Mouse (Mus musculus) MEL (cell line): ENCODE measurements around the gene Ddah1. TPM values are rescaled to one million over a fixed set of nuclear protein-coding genes. Genes with fewer than 3 reads are reported as not detected.

Experiments
- DNase-seq: peaks from one replicate; pipeline ENCODE4 v3.0.0; 2011; ENCODE audit warnings: low read depth, low spot score
- H3K27ac ChIP-seq: 2 replicates; pipeline ENCODE4 v1.5.1; 2012; ENCODE audit warnings: low read depth, mild to moderate bottlenecking, control low read depth, low read length, moderate library complexity; ENCODE audit not compliant: control insufficient read depth
- H3K27me3 ChIP-seq, 2 experiments: fragments of 150-350 bp in 1 of 2; sonication (generic) in 1 of 2; 2 replicates each; pipeline ENCODE4 v1.6.1; 2012; ENCODE audit warnings: low read length in 2 of 2, mild to moderate bottlenecking in 2 of 2, improper control_type of control experiment in 1 of 2, moderate library complexity in 1 of 2; ENCODE audit not compliant: insufficient read depth in 2 of 2, control insufficient read depth in 1 of 2
- H3K36me3 ChIP-seq, 2 experiments: 2 replicates each; pipeline ENCODE4 v1.6.1; 2012 to 2014; ENCODE audit warnings: low read length in 2 of 2, improper control_type of control experiment in 1 of 2, inconsistent platforms in 1 of 2, mild to moderate bottlenecking in 1 of 2; ENCODE audit not compliant: insufficient read depth in 2 of 2, control insufficient read depth in 1 of 2
- H3K4me1 ChIP-seq, 2 experiments: fragments of 150-350 bp in 1 of 2; sonication (generic) in 1 of 2; 2 replicates each; pipeline ENCODE4 v1.6.1; 2012; ENCODE audit warnings: low read length in 2 of 2, improper control_type of control experiment in 1 of 2, mild to moderate bottlenecking in 1 of 2; ENCODE audit not compliant: insufficient read depth in 2 of 2, control insufficient read depth in 1 of 2
- H3K4me3 ChIP-seq, 2 experiments: fragments of 150-350 bp in 1 of 2; sonication (generic) in 1 of 2; 2 replicates each; pipeline ENCODE4 v1.5.1; 2012; ENCODE audit warnings: low read depth in 2 of 2, low read length in 2 of 2, mild to moderate bottlenecking in 2 of 2, moderate library complexity in 2 of 2, control low read depth in 1 of 2, improper control_type of control experiment in 1 of 2; ENCODE audit not compliant: control insufficient read depth in 1 of 2, insufficient read depth in 1 of 2
- H3K79me2 ChIP-seq: 2 replicates; pipeline ENCODE4 v1.6.1; 2012; ENCODE audit warnings: mild to moderate bottlenecking, low read length, moderate library complexity; ENCODE audit not compliant: control insufficient read depth, poor library complexity, insufficient read depth
- H3K9ac ChIP-seq: 2 replicates; pipeline ENCODE4 v1.6.1; 2012; ENCODE audit warnings: low read depth, mild to moderate bottlenecking, control low read depth, low read length, moderate library complexity; ENCODE audit not compliant: control insufficient read depth, poor library complexity, severe bottlenecking
- H3K9me3 ChIP-seq: fragments of 150-350 bp; sonication (generic); replicated peaks from 2 replicates; pipeline ENCODE4 v1.6.1; 2012; ENCODE audit warnings: mild to moderate bottlenecking, low read length, improper control_type of control experiment, moderate library complexity; ENCODE audit not compliant: insufficient read depth
- BHLHE40 ChIP-seq: IDR thresholded peaks from 2 replicates; pipeline ENCODE4 v1.6.1; 2012; ENCODE audit warnings: low read depth, mild to moderate bottlenecking, inconsistent platforms, low read length, improper control_type of control experiment, borderline replicate concordance
- EP300 ChIP-seq, 2 experiments: IDR thresholded peaks; 2 replicates each; pipeline ENCODE4 v1.6.1; 2011; ENCODE audit warnings: improper control_type of control experiment in 2 of 2, low read length in 2 of 2, low read depth in 1 of 2, mild to moderate bottlenecking in 1 of 2
- GABPA ChIP-seq: IDR thresholded peaks from 2 replicates; pipeline ENCODE4 v1.6.1; 2012; ENCODE audit warnings: low read depth, mild to moderate bottlenecking, inconsistent platforms, low read length, improper control_type of control experiment, moderate library complexity
- HCFC1 ChIP-seq: IDR thresholded peaks from 2 replicates; pipeline ENCODE4 v1.6.1; 2012; ENCODE audit warnings: low read depth, mild to moderate bottlenecking, inconsistent platforms, low read length, improper control_type of control experiment, moderate library complexity
- JUND ChIP-seq: IDR thresholded peaks from 2 replicates; pipeline ENCODE4 v1.6.1; 2011; ENCODE audit warnings: low read depth, mild to moderate bottlenecking, improper control_type of control experiment, low read length
- MAZ ChIP-seq: IDR thresholded peaks from 2 replicates; pipeline ENCODE4 v1.6.1; 2012; ENCODE audit warnings: low read depth, mild to moderate bottlenecking, inconsistent platforms, low read length, improper control_type of control experiment
- MXI1 ChIP-seq: IDR thresholded peaks from 2 replicates; pipeline ENCODE4 v1.6.1; 2011; ENCODE audit warnings: mild to moderate bottlenecking, low read depth, low read length, improper control_type of control experiment
- MYB ChIP-seq: IDR thresholded peaks from 2 replicates; pipeline ENCODE4 v1.6.1; 2011; ENCODE audit warnings: mild to moderate bottlenecking, low read depth, low read length, improper control_type of control experiment
- MYC ChIP-seq: IDR thresholded peaks from 2 replicates; pipeline ENCODE4 v1.6.1; 2011; ENCODE audit warnings: low read depth, mild to moderate bottlenecking, low read length, improper control_type of control experiment, moderate library complexity
- POLR2AphosphoS5 ChIP-seq: IDR thresholded peaks from 2 replicates; pipeline ENCODE4 v1.6.1; 2012; ENCODE audit warnings: low read depth, borderline replicate concordance, mild to moderate bottlenecking, inconsistent platforms, low read length, moderate library complexity, mixed read lengths
- RAD21 ChIP-seq: IDR thresholded peaks from 2 replicates; pipeline ENCODE4 v1.6.1; 2011; ENCODE audit warnings: mild to moderate bottlenecking, low read depth, low read length, improper control_type of control experiment
- RCOR1 ChIP-seq: IDR thresholded peaks from 2 replicates; pipeline ENCODE4 v1.6.1; 2012; ENCODE audit warnings: low read depth, mild to moderate bottlenecking, inconsistent platforms, low read length, improper control_type of control experiment
- SMC3 ChIP-seq: IDR thresholded peaks from 2 replicates; pipeline ENCODE4 v1.6.1; 2011; ENCODE audit warnings: low read depth, low read length, improper control_type of control experiment
- TAL1 ChIP-seq: IDR thresholded peaks from 2 replicates; pipeline ENCODE4 v1.6.1; 2012; ENCODE audit warnings: mild to moderate bottlenecking, inconsistent platforms, low read length, moderate library complexity, mixed read lengths
- TBP ChIP-seq: IDR thresholded peaks from 2 replicates; pipeline ENCODE4 v1.8.0; 2011; ENCODE audit warnings: low read depth, low read length, improper control_type of control experiment
- UBTF ChIP-seq: IDR thresholded peaks from 2 replicates; pipeline ENCODE4 v1.6.1; 2012; ENCODE audit warnings: low read depth, mild to moderate bottlenecking, inconsistent platforms, low read length, improper control_type of control experiment, moderate library complexity, borderline replicate concordance; ENCODE audit not compliant: insufficient read depth
- ZC3H11A ChIP-seq: IDR thresholded peaks from 2 replicates; pipeline ENCODE4 v1.6.1; 2012; ENCODE audit warnings: low read depth, mild to moderate bottlenecking, inconsistent platforms, low read length, improper control_type of control experiment
- ZKSCAN1 ChIP-seq: IDR thresholded peaks from 2 replicates; pipeline ENCODE4 v1.6.1; 2012; ENCODE audit warnings: low read depth, mild to moderate bottlenecking, inconsistent platforms, low read length, improper control_type of control experiment, moderate library complexity
- ZMIZ1 ChIP-seq: IDR thresholded peaks from 2 replicates; pipeline ENCODE4 v1.6.1; 2012; ENCODE audit warnings: low read depth, mild to moderate bottlenecking, inconsistent platforms, low read length, improper control_type of control experiment, moderate library complexity
- ZNF384 ChIP-seq: IDR thresholded peaks from 2 replicates; pipeline ENCODE4 v1.6.1; 2012; ENCODE audit warnings: low read depth, mild to moderate bottlenecking, inconsistent platforms, low read length, improper control_type of control experiment
- polyA plus RNA-seq, 2 experiments: library from polyadenylated mRNA; stranded (reverse) in 1 of 2; unstranded in 1 of 2; fragments of >175 nt in 1 of 2; fragments of >200 nt in 1 of 2; gene quantifications; 2 replicates each; pipeline versions ENCODE4 v1.2.1 to v1.2.4; 2012; ENCODE audit warnings: low replicate concordance in 2 of 2, low read depth in 1 of 2; ENCODE audit not compliant: insufficient read length in 2 of 2, insufficient read depth in 1 of 2, missing spikeins in 1 of 2
- total RNA-seq: library from RNA; depleted of rRNA; stranded (reverse); fragments of 300-350 nt; gene quantifications from 2 replicates; pipeline ENCODE4 v1.2.3, GENCODE M21; 2012

Gene Ddah1
- total and polyA plus RNA-seq, 3 experiments: not detected

DNA sequence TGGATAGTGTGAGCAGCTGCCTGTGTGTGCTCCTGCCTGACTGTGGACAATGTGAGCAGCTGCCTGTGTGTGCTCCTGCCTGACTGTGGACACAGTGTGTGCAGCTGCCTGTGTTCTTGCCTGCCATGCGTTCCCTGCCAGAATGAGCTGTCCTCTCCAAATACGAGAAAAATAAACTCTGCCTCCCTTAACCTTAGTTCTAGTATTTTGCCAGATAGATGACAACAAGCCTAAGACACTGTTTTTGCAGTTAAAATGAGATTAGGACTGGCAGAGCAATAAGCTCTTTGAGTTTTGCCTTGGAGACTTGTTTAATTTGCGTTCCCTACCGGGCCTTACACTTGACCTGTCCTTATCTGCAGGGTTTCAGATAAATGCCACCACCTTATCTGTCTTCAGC lies 63.7 kb downstream of the Ddah1 start:
- no peaks in the 10 kb centered on the region for H3K36me3 ChIP-seq
- no peaks in the 10 kb centered on the region for H3K79me2 ChIP-seq
- no peak for DNase-seq
- H3K27me3 ChIP-seq: no peaks in the 10 kb centered on the region; a peak in 1 of 4 replicates
- TF ChIP-seq BHLHE40: no peak
- no peak for TF ChIP-seq RAD21
- TF ChIP-seq MXI1: no peak
- no peak for TF ChIP-seq EP300 (IDR thresholded peaks at IDR 0.05; ENCODE audit: low read depth in 1 of 2, low read length in 2 of 2)
- no peak overlapping the region for H3K9ac ChIP-seq
- no peaks in the 10 kb centered on the region for H3K4me1 ChIP-seq
- H3K27ac ChIP-seq: no peak overlapping the region
- H3K4me3 ChIP-seq: no peak overlapping the region
- H3K9me3 ChIP-seq: no peaks in the 10 kb centered on the region

- Histone ChIP-seq H3K4me1 (no peaks in the 10 kb centered on the region), H3K9ac (no peak overlapping the region), H3K36me3 (no peaks in the 10 kb centered on the region), H3K79me2 (no peaks in the 10 kb centered on the region), H3K9me3 (no peaks in the 10 kb centered on the region), H3K27ac (no peak overlapping the region), H3K27me3 (no peaks in the 10 kb centered on the region)
- TF ChIP-seq MYC (no peak), UBTF (no peak), MAZ (no peak), JUND (no peak), TBP (no peak), MYB (no peak), EP300 (IDR thresholded peaks at IDR 0.05; ENCODE audit: low read depth in 1 of 2, low read length in 2 of 2) (no peak), TAL1 (no peak), POLR2AphosphoS5 (no peak), ZKSCAN1 (no peak), BHLHE40 (no peak), SMC3 (no peak), ZC3H11A (no peak), ZNF384 (no peak), RCOR1 (no peak), HCFC1 (no peak), GABPA (no peak), ZMIZ1 (no peak)
- TF ChIP-seq, all 39 proteins: peak for 0
- DNase-seq: no peak
- no peak overlapping the region for H3K4me3 ChIP-seq
Measured at GRCm38 (mm10) chr3:145823661-145824060, 65.2 kb downstream of the Ddah1 start.
